Mouse (Mus musculus) liver, embryonic 14.5 days (tissue): ENCODE measurements at regions not wholly inside any gene's neighbourhood (a gene's known extent, or its start where the extent isn't known, plus 50 kb on each side); places are given as distances from the start of the nearest gene placed in this dataset.

Source experiments
- CTCF ChIP-seq: IDR thresholded peaks from 2 replicates; pipeline ENCODE4 v1.5.1; 2016; ENCODE audit warnings: antibody characterized with exemption, low read depth, control low read depth
- EP300 ChIP-seq: IDR thresholded peaks from 2 replicates; pipeline ENCODE4 v1.6.1; 2016; ENCODE audit warnings: antibody characterized with exemption, low read depth

GRCm38 (mm10) chr12:9460193-9460592, 109.7 kb upstream of the Osr1 start:
- no peak for TF ChIP-seq CTCF
- TF ChIP-seq EP300: no peak
